ENCODE assay signal across 8 mouse cellular contexts in genomic region chr9:64605735-64606349, GRCm38 (mm10).
DNase-seq lines count a peak whose midpoint lies in the region; ATAC-seq and TF ChIP-seq lines count a peak whose summit lies in the region.

No protein-coding gene starts in this region.

- H3K4me2 ChIP-seq in forebrain, embryonic 11.5 days (ENCODE audit: low read depth, low read length, severe bottlenecking), result peak overlapping the region; percentile 18; the same call in 1 of the 2 replicates
- peak overlapping the region; percentile 22; the same call in 1 of the 2 replicates for H3K4me2 ChIP-seq in neural tube, embryonic 12.5 days (replicated peaks)

- H3K36me3 ChIP-seq in forebrain, embryonic 11.5 days (ENCODE audit: control insufficient read depth, insufficient read depth, low read length), result no peaks in the 10 kb centered on the region
- no peaks in the 10 kb centered on the region for H3K36me3 ChIP-seq in neural tube, embryonic 12.5 days

- DNase-seq in gastrocnemius, adult 2 months, result peak; percentile 35
- no peak for DNase-seq in gastrocnemius, postnatal 36 days
- peak; percentile 94 for DNase-seq in brain, adult 2 months (ENCODE audit: low read depth, low spot score)
- peak; percentile 82 for DNase-seq in forebrain, embryonic 11.5 days (ENCODE audit: low spot score)
- peak; percentile 35 to 43 for DNase-seq in layer of hippocampus, adult 2 months (ENCODE audit: low spot score in 2 of 2)
- DNase-seq in thymus, postnatal 10 days (ENCODE audit: low spot score in 2 of 2), result no peak

- H3K9ac ChIP-seq in forebrain, embryonic 11.5 days (ENCODE audit: low read length), result no peak overlapping the region
- no peak overlapping the region for H3K9ac ChIP-seq in neural tube, embryonic 12.5 days

- WGBS in forebrain, embryonic 11.5 days, result 5% methylated on average over 13 of the region's 13 CpGs
- WGBS in neural tube, embryonic 12.5 days, result 19% methylated on average over 13 of the region's 13 CpGs

- peak; percentile 87 for ATAC-seq in forebrain, embryonic 11.5 days (replicated peaks; ENCODE audit: low FRiP score)
- peak; percentile 83 for ATAC-seq in neural tube, embryonic 12.5 days (ENCODE audit: low FRiP score, low read depth)
- ATAC-seq in activated CD4-positive, CD25-positive, alpha-beta regulatory T cell, adult 4 months, result no peak

- H3K9me3 ChIP-seq in forebrain, embryonic 11.5 days (ENCODE audit: control insufficient read depth, low read length), result no peaks in the 10 kb centered on the region
- H3K9me3 ChIP-seq in neural tube, embryonic 12.5 days, result no peaks in the 10 kb centered on the region

- no peak overlapping the region for H3K4me3 ChIP-seq in gastrocnemius, adult 2 months
- no peak overlapping the region for H3K4me3 ChIP-seq in forebrain, embryonic 11.5 days (ENCODE audit: low read depth, low read length)
- H3K4me3 ChIP-seq in layer of hippocampus, adult 2 months, result no peak overlapping the region
- no peak overlapping the region for H3K4me3 ChIP-seq in neural tube, embryonic 12.5 days

- H3K27ac ChIP-seq in gastrocnemius, adult 2 months, result no peak overlapping the region
- peak overlapping the region; percentile 42 for H3K27ac ChIP-seq in forebrain, embryonic 11.5 days (ENCODE audit: low read depth, low read length)
- H3K27ac ChIP-seq in layer of hippocampus, adult 2 months, result no peak overlapping the region; the same call in 1 of the 2 replicates
- peak overlapping the region; percentile 57; the same call in 1 of the 2 replicates for H3K27ac ChIP-seq in neural tube, embryonic 12.5 days

- peaks cover 44% of the 10 kb centered on the region for H3K27me3 ChIP-seq in forebrain, embryonic 11.5 days (ENCODE audit: control insufficient read depth, insufficient read depth, low read length)
- no peaks in the 10 kb centered on the region; the same call in none of the 2 replicates for H3K27me3 ChIP-seq in neural tube, embryonic 12.5 days (replicated peaks)

- peaks cover 14% of the 10 kb centered on the region for H3K4me1 ChIP-seq in forebrain, embryonic 11.5 days (replicated peaks; ENCODE audit: control insufficient read depth, insufficient read depth, low read length)
- peaks cover 40% of the 10 kb centered on the region for H3K4me1 ChIP-seq in neural tube, embryonic 12.5 days

- intact Hi-C loops in gastrocnemius, adult 2 months (cut with DNase I), result no loop called here
- intact Hi-C loops in gastrocnemius, postnatal 36 days (cut with DNase I), result no loop called here

- no peak for TF ChIP-seq CTCF in gastrocnemius, adult 2 months (IDR thresholded peaks at IDR 0.05)
- no peak for TF ChIP-seq CTCF in layer of hippocampus, adult 2 months (conservative IDR thresholded peaks at IDR 0.05)

Comparison
In these comparisons a context has a peak if more than half of its experiments do, and no peak if none do; other contexts are left out.
1. DNase-seq: peak in gastrocnemius, adult 2 months (single experiment), brain, adult 2 months (single experiment), forebrain, embryonic 11.5 days (single experiment) and layer of hippocampus, adult 2 months (2 of 2); none in gastrocnemius, postnatal 36 days (0 of 2) and thymus, postnatal 10 days (0 of 2).
2. H3K27ac ChIP-seq: peak in forebrain, embryonic 11.5 days (single experiment) and neural tube, embryonic 12.5 days (single experiment); none in gastrocnemius, adult 2 months (single experiment) and layer of hippocampus, adult 2 months (single experiment).